Mouse (Mus musculus) midbrain, embryonic 16.5 days (tissue): Measurements from ENCODE around the gene Gm20388. TPM values are rescaled to one million over a fixed set of nuclear protein-coding genes. Genes with fewer than 3 reads are reported as not detected.

Source experiments
- ATAC-seq: fragments of 200-750 bp; cut with Nextera tagmentation; 2 replicates; pipeline ENCODE4 v1.8.0; 2017; ENCODE audit warnings: moderate TSS enrichment
- H3K27ac ChIP-seq: fragments of 300-500 bp; sonication (generic); 2 replicates; pipeline ENCODE4 v1.5.1; 2014; ENCODE audit warnings: mild to moderate bottlenecking, low read length, mixed read lengths
- H3K27me3 ChIP-seq: fragments of 300-500 bp; sonication (generic); 2 replicates; pipeline ENCODE4 v1.6.1; 2014; ENCODE audit warnings: low read depth, low read length, mixed read lengths; ENCODE audit not compliant: control insufficient read depth, insufficient read depth
- H3K36me3 ChIP-seq: fragments of 300-500 bp; sonication (generic); 2 replicates; pipeline ENCODE4 v1.6.1; 2014; ENCODE audit warnings: mild to moderate bottlenecking, low read length, moderate library complexity, mixed read lengths; ENCODE audit not compliant: control insufficient read depth, insufficient read depth
- H3K4me1 ChIP-seq: fragments of 300-500 bp; sonication (generic); 2 replicates; pipeline ENCODE4 v1.6.1; 2014; ENCODE audit warnings: mild to moderate bottlenecking, low read length, mixed read lengths; ENCODE audit not compliant: control insufficient read depth, insufficient read depth
- H3K4me2 ChIP-seq: fragments of 300-500 bp; sonication (generic); 2 replicates; pipeline ENCODE4 v1.6.1; 2014; ENCODE audit warnings: mild to moderate bottlenecking, low read length, mixed read lengths
- H3K4me3 ChIP-seq: fragments of 300-500 bp; sonication (generic); 2 replicates; pipeline ENCODE4 v1.5.1; 2014; ENCODE audit warnings: low read depth, mild to moderate bottlenecking, low read length, moderate library complexity, mixed read lengths
- H3K9ac ChIP-seq: fragments of 300-500 bp; sonication (generic); 2 replicates; pipeline ENCODE4 v1.6.1; 2014; ENCODE audit warnings: low read depth, low read length, mixed read lengths
- H3K9me3 ChIP-seq: fragments of 300-500 bp; sonication (generic); replicated peaks from 2 replicates; pipeline ENCODE4 v1.6.1; 2014; ENCODE audit warnings: mild to moderate bottlenecking, low read length, mixed read lengths; ENCODE audit not compliant: control insufficient read depth, poor library complexity, severe bottlenecking
- WGBS: fragments of 180-500 bp; shearing (Covaris S2); extraction: QIAGEN DNeasy Blood & Tissue Kit; methylation state at CpG from one replicate; pipeline ENCODE4 v1.1.7; 2014; 5-methylcytosine and 5-hydroxymethylcytosine counted together
- polyA plus RNA-seq: library from polyadenylated mRNA; unstranded; fragments of >200 nt; fragmentation: Nextera tagmentation; extraction: Ambion mirVana; gene quantifications from 2 replicates; pipeline ENCODE4 v1.2.1, GENCODE M21; 2015

The Gm20388 gene
- polyA plus RNA-seq, 1 experiment from 2014 or later, result 7.5 TPM

GRCm38 (mm10) chr8:122611295-122612133 is 2700.9 kb downstream of the Gm20388 start, which contains the start of the genes Galns and Trappc2l:
Galns (minus strand) TSS chr8:122611463.
Trappc2l (plus strand) TSS chr8:122611640.
- ATAC-seq, result peak; percentile 95

GRCm38 (mm10) chr8:122616181-122616905 is 2705.7 kb downstream of the Gm20388 start:
- Histone ChIP-seq H3K4me2 (no peak overlapping the region), H3K9ac (no peak overlapping the region), H3K4me1 (peaks cover 12% of the 10 kb centered on the region), H3K27ac (no peak overlapping the region), H3K9me3 (no peaks in the 10 kb centered on the region), H3K27me3 (no peaks in the 10 kb centered on the region), H3K4me3 (no peak overlapping the region), H3K36me3 (no peaks in the 10 kb centered on the region)
- ATAC-seq, result no peak
- 71% methylated on average over 9 of the region's 9 CpGs for WGBS

More at GRCm38 (mm10) chr8:122611295-122612133, 2700.9 kb downstream of the Gm20388 start, which contains the start of the genes Galns and Trappc2l:
- Histone ChIP-seq H3K27ac (peak within 1 kb of the TSS; percentile 90), H3K9me3 (no peaks in the 10 kb centered on the region), H3K36me3 (no peaks in the 10 kb centered on the region), H3K27me3 (no peaks in the 10 kb centered on the region), H3K4me2 (peak within 1 kb of the TSS; percentile 89), H3K4me3 (peak within 1 kb of the TSS; percentile 74), H3K4me1 (peaks cover 16% of the 10 kb centered on the region), H3K9ac (peak within 1 kb of the TSS; percentile 88)
- 0% methylated on average over 55 of the region's 57 CpGs for WGBS

- 0 out of 2 replicates have a peak, but pooled peaks have one; percentile 19 for ATAC-seq
- H3K4me3 ChIP-seq, result no peak overlapping the region
- peaks cover 2% of the 10 kb centered on the region; the same call in 1 of the 2 replicates for H3K4me1 ChIP-seq
- no peaks in the 10 kb centered on the region for H3K27me3 ChIP-seq
- no peaks in the 10 kb centered on the region for H3K36me3 ChIP-seq
- WGBS, result 36% methylated on average over 5 of the region's 7 CpGs
- no peak overlapping the region for H3K27ac ChIP-seq
- no peak overlapping the region for H3K4me2 ChIP-seq
- H3K9ac ChIP-seq, result no peak overlapping the region
- no peaks in the 10 kb centered on the region for H3K9me3 ChIP-seq
Observed at GRCm38 (mm10) chr8:122617947-122618546, 2707.4 kb downstream of the Gm20388 start.

GRCm38 (mm10) chr8:122618660-122619378 is 2708.2 kb downstream of the Gm20388 start:
- no peak overlapping the region for H3K4me2 ChIP-seq
- no peak for ATAC-seq
- H3K4me1 ChIP-seq, result peaks cover 2% of the 10 kb centered on the region; the same call in 1 of the 2 replicates
- no peak overlapping the region for H3K9ac ChIP-seq
- no peaks in the 10 kb centered on the region for H3K27me3 ChIP-seq
- H3K27ac ChIP-seq, result no peak overlapping the region
- no peaks in the 10 kb centered on the region for H3K9me3 ChIP-seq
- H3K36me3 ChIP-seq, result no peaks in the 10 kb centered on the region
- no peak overlapping the region for H3K4me3 ChIP-seq
- WGBS, result 68% methylated on average over 6 of the region's 6 CpGs

- no peak overlapping the region for H3K4me2 ChIP-seq
- no peak for ATAC-seq
- no peak overlapping the region for H3K9ac ChIP-seq
- no peak overlapping the region for H3K27ac ChIP-seq
- H3K36me3 ChIP-seq, result no peaks in the 10 kb centered on the region
- no peaks in the 10 kb centered on the region for H3K27me3 ChIP-seq
- no peak overlapping the region for H3K4me3 ChIP-seq
- no peaks in the 10 kb centered on the region for H3K9me3 ChIP-seq
- WGBS, result 42% methylated on average over 5 of the region's 5 CpGs
- peaks cover 2% of the 10 kb centered on the region; the same call in 1 of the 2 replicates for H3K4me1 ChIP-seq
Observed at GRCm38 (mm10) chr8:122620446-122620845, 2709.8 kb downstream of the Gm20388 start.

- Histone ChIP-seq H3K27ac (no peak within 1 kb of the TSS), H3K4me3 (no peak within 1 kb of the TSS), H3K9ac (no peak within 1 kb of the TSS), H3K27me3 (no peaks in the 10 kb centered on the region), H3K4me2 (no peak within 1 kb of the TSS), H3K4me1 (peaks cover 2% of the 10 kb centered on the region; the same call in 1 of the 2 replicates), H3K36me3 (no peaks in the 10 kb centered on the region), H3K9me3 (no peaks in the 10 kb centered on the region)
- ATAC-seq, result no peak
- WGBS, result 73% methylated on average over 6 of the region's 6 CpGs
Observed at GRCm38 (mm10) chr8:122622727-122623126, 2712.1 kb downstream of the Gm20388 start, which contains the start of gene Pabpn1l. Pabpn1l (minus strand) TSS chr8:122622739.

- no peak for ATAC-seq
- H3K4me2 ChIP-seq, result no peak overlapping the region
- no peaks in the 10 kb centered on the region; the same call in 1 of the 2 replicates for H3K4me1 ChIP-seq
- 0 out of 2 replicates have a peak, but pooled peaks cover 3% of the 10 kb centered on the region for H3K36me3 ChIP-seq
- H3K9me3 ChIP-seq, result no peaks in the 10 kb centered on the region
- no peak overlapping the region for H3K4me3 ChIP-seq
- no peak overlapping the region for H3K27ac ChIP-seq
- WGBS, result 89% methylated on average over 17 of the region's 17 CpGs
- no peaks in the 10 kb centered on the region for H3K27me3 ChIP-seq
- H3K9ac ChIP-seq, result no peak overlapping the region
Observed at GRCm38 (mm10) chr8:122623844-122624642, 2713.4 kb downstream of the Gm20388 start.
